Mouse (Mus musculus): ENCODE results near the gene Ppox.
"Not testable (repeated sequence)": the region's sequence is repeated elsewhere in the genome, so short reads cannot be mapped to it uniquely, and the experiment has no call there.

Ppox gene

GRCm38 (mm10) chr1:171280916-171281527, at the start of gene Ppox:
Ppox (minus strand) TSS chr1:171281186.
- DNase-seq = peak; percentile 91 to 95

- no peak for DNase-seq
These were observed 49.2 kb upstream of the Ppox start for GRCm38 (mm10) chr1:171330216-171330560.

GRCm38 (mm10) chr1:171329433-171330215, 48.6 kb upstream of the Ppox start:
- peak in 1 of 2 experiments; percentile 43 for DNase-seq

GRCm38 (mm10) chr1:171328839-171329432, 48.0 kb upstream of the Ppox start, which contains the start of gene Dedd:
Dedd (plus strand) TSS chr1:171329145.
- DNase-seq = peak; percentile 88 to 92

- DNase-seq = no peak
These were observed 47.3 kb upstream of the Ppox start for GRCm38 (mm10) chr1:171328244-171328643.

- not testable (repeated sequence) for DNase-seq
These were observed 45.6 kb upstream of the Ppox start for GRCm38 (mm10) chr1:171326588-171326987.

- no peak for DNase-seq
These were observed 44.6 kb upstream of the Ppox start for GRCm38 (mm10) chr1:171325571-171325970.

GRCm38 (mm10) chr1:171322012-171322411, 41.0 kb upstream of the Ppox start:
- DNase-seq = no peak

- DNase-seq = no peak
These were observed 40.4 kb upstream of the Ppox start for GRCm38 (mm10) chr1:171321415-171321814.

GRCm38 (mm10) chr1:171320151-171320550, 39.2 kb upstream of the Ppox start:
- DNase-seq = peak; percentile 79 to 84

GRCm38 (mm10) chr1:171319748-171320147, 38.8 kb upstream of the Ppox start:
- no peak for DNase-seq

GRCm38 (mm10) chr1:171309321-171309720, 28.3 kb upstream of the Ppox start:
- DNase-seq = no peak

- DNase-seq = not testable (repeated sequence)
These were observed 25.2 kb upstream of the Ppox start for GRCm38 (mm10) chr1:171306157-171306556.

- no peak for DNase-seq
These were observed 17.2 kb upstream of the Ppox start for GRCm38 (mm10) chr1:171298226-171298625.

GRCm38 (mm10) chr1:171295063-171295402, 14.0 kb upstream of the Ppox start:
- no peak for DNase-seq

GRCm38 (mm10) chr1:171294298-171295062, 13.5 kb upstream of the Ppox start, which contains the start of gene Ufc1:
Ufc1 (minus strand) TSS chr1:171295024.
- peak; percentile 86 to 87 for DNase-seq

GRCm38 (mm10) chr1:171293906-171294297, 12.9 kb upstream of the Ppox start:
- no peak for DNase-seq

- DNase-seq = no peak
These were observed 12.4 kb upstream of the Ppox start for GRCm38 (mm10) chr1:171293351-171293750.

GRCm38 (mm10) chr1:171288328-171288727, 7.3 kb upstream of the Ppox start:
- DNase-seq = no peak

- DNase-seq = peak; percentile 95
These were observed 6.4 kb upstream of the Ppox start, which contains the start of gene Usp21 for GRCm38 (mm10) chr1:171287136-171288081. Usp21 (minus strand) TSS chr1:171287991.

GRCm38 (mm10) chr1:171286517-171286916, 5.5 kb upstream of the Ppox start:
- DNase-seq = peak in 1 of 2 experiments; percentile 34
